Mouse (Mus musculus) hindbrain, embryonic 14.5 days (tissue): ENCODE measurements around the gene Ecel1. TPM values are rescaled to one million over a fixed set of nuclear protein-coding genes. Genes with fewer than 3 reads are reported as not detected.

ENCODE experiments used
- ATAC-seq: fragments of 200-750 bp; cut with Nextera tagmentation; 2 replicates; pipeline ENCODE4 v1.8.0; 2017; ENCODE audit warnings: moderate number of reproducible peaks, mild to moderate bottlenecking, moderate TSS enrichment, moderate library complexity; ENCODE audit not compliant: low FRiP score
- DNase-seq: peaks from one replicate; pipeline ENCODE4 v3.0.0-alpha.2; 2015; ENCODE audit warnings: low spot score
- H3K27ac ChIP-seq: fragments of 300-500 bp; sonication (generic); 2 replicates; pipeline ENCODE4 v1.5.1; 2014; ENCODE audit warnings: mild to moderate bottlenecking, moderate library complexity
- H3K27me3 ChIP-seq: fragments of 300-500 bp; sonication (generic); 2 replicates; pipeline ENCODE4 v1.6.1; 2014; ENCODE audit warnings: mild to moderate bottlenecking, low read length, mixed read lengths; ENCODE audit not compliant: control insufficient read depth, insufficient read depth
- H3K36me3 ChIP-seq: fragments of 300-500 bp; sonication (generic); replicated peaks from 2 replicates; pipeline ENCODE4 v1.6.1; 2014; ENCODE audit not compliant: control insufficient read depth, insufficient read depth
- H3K4me1 ChIP-seq: fragments of 300-500 bp; sonication (generic); replicated peaks from 2 replicates; pipeline ENCODE4 v1.6.1; 2014; ENCODE audit warnings: antibody characterized with exemption, low read length, mixed read lengths; ENCODE audit not compliant: control insufficient read depth, insufficient read depth
- H3K4me2 ChIP-seq: fragments of 300-500 bp; sonication (generic); replicated peaks from 2 replicates; pipeline ENCODE4 v1.6.1; 2014; ENCODE audit warnings: mild to moderate bottlenecking, moderate library complexity
- H3K4me3 ChIP-seq: fragments of 300-500 bp; sonication (generic); replicated peaks from 2 replicates; pipeline ENCODE4 v1.5.1; 2014; ENCODE audit warnings: mild to moderate bottlenecking, low read length
- H3K9ac ChIP-seq: fragments of 300-500 bp; sonication (generic); 2 replicates; pipeline ENCODE4 v1.6.1; 2014
- H3K9me3 ChIP-seq: fragments of 300-500 bp; sonication (generic); 2 replicates; pipeline ENCODE4 v1.6.1; 2016; ENCODE audit warnings: low read length; ENCODE audit not compliant: control insufficient read depth
- WGBS: fragments of 180-500 bp; shearing (Covaris S2); extraction: QIAGEN DNeasy Blood & Tissue Kit; methylation state at CpG from one replicate; pipeline ENCODE4 v1.1.7; 2014; 5-methylcytosine and 5-hydroxymethylcytosine counted together
- polyA plus RNA-seq: library from polyadenylated mRNA; unstranded; fragments of >200 nt; fragmentation: Nextera tagmentation; extraction: Ambion mirVana; gene quantifications from 2 replicates; pipeline ENCODE4 v1.2.1, GENCODE M21; 2014

Ecel1 gene
- polyA plus RNA-seq, 1 experiment from 2014 or later: 44.0 TPM

GRCm38 (mm10) chr1:87190429-87190828 is 34.1 kb upstream of the Ecel1 start, which contains the start of gene Chrnd:
Gene Chrnd (plus strand): TSS chr1:87190607.
- Histone ChIP-seq H3K27ac (no peak within 1 kb of the TSS), H3K9ac (no peak within 1 kb of the TSS), H3K36me3 (no peaks in the 10 kb centered on the region), H3K4me1 (peaks cover 8% of the 10 kb centered on the region; the same call in 1 of the 2 replicates), H3K4me3 (no peak within 1 kb of the TSS), H3K27me3 (peaks cover 21% of the 10 kb centered on the region), H3K4me2 (no peak within 1 kb of the TSS), H3K9me3 (no peaks in the 10 kb centered on the region)
- 37% methylated on average over 4 of the region's 4 CpGs for WGBS
- DNase-seq (no peak), ATAC-seq (no peak)

GRCm38 (mm10) chr1:87187037-87187355 is 30.7 kb upstream of the Ecel1 start:
- Histone ChIP-seq H3K4me2 (peak overlapping the region; percentile 76), H3K4me3 (peak overlapping the region; percentile 49), H3K4me1 (peaks cover 14% of the 10 kb centered on the region; the same call in 1 of the 2 replicates), H3K9me3 (no peaks in the 10 kb centered on the region), H3K27me3 (peaks cover 49% of the 10 kb centered on the region), H3K36me3 (no peaks in the 10 kb centered on the region), H3K9ac (peak overlapping the region; percentile 59), H3K27ac (no peak overlapping the region)
- peak; percentile 89 for DNase-seq
- no peak; the same call in 1 of the 2 replicates for ATAC-seq
- WGBS: 2% methylated on average over 15 of the region's 15 CpGs

- ATAC-seq: peak; percentile 54
- Histone ChIP-seq H3K27ac (no peak overlapping the region), H3K36me3 (no peaks in the 10 kb centered on the region), H3K9ac (peak overlapping the region; percentile 59), H3K9me3 (no peaks in the 10 kb centered on the region), H3K4me3 (peak overlapping the region; percentile 49), H3K4me2 (peak overlapping the region; percentile 76), H3K4me1 (peaks cover 14% of the 10 kb centered on the region; the same call in 1 of the 2 replicates), H3K27me3 (peaks cover 49% of the 10 kb centered on the region)
- WGBS: 2% methylated on average over 54 of the region's 54 CpGs
- no peak for DNase-seq
Measured at GRCm38 (mm10) chr1:87186261-87187036, 30.1 kb upstream of the Ecel1 start.

GRCm38 (mm10) chr1:87185526-87185925 is 29.2 kb upstream of the Ecel1 start:
- Histone ChIP-seq H3K9ac (no peak overlapping the region), H3K27ac (no peak overlapping the region), H3K9me3 (no peaks in the 10 kb centered on the region), H3K4me3 (no peak overlapping the region), H3K4me1 (peaks cover 14% of the 10 kb centered on the region; the same call in 1 of the 2 replicates), H3K4me2 (no peak overlapping the region), H3K27me3 (peaks cover 49% of the 10 kb centered on the region), H3K36me3 (no peaks in the 10 kb centered on the region)
- ATAC-seq: 0 out of 2 replicates have a peak, but pooled peaks have one; percentile 27
- no peak for DNase-seq
- 12% methylated on average over 13 of the region's 13 CpGs for WGBS

GRCm38 (mm10) chr1:87184751-87185139 is 28.4 kb upstream of the Ecel1 start:
- H3K9ac ChIP-seq: 0 out of 2 replicates have a peak overlapping the region, but pooled peaks have one; percentile 25
- no peak overlapping the region for H3K4me3 ChIP-seq
- peaks cover 49% of the 10 kb centered on the region for H3K27me3 ChIP-seq
- 8% methylated on average over 20 of the region's 20 CpGs for WGBS
- DNase-seq (peak; percentile 74), ATAC-seq (0 out of 2 replicates have a peak, but pooled peaks have one; percentile 15)
- H3K9me3 ChIP-seq: no peaks in the 10 kb centered on the region
- H3K4me2 ChIP-seq: peak overlapping the region; percentile 35
- H3K4me1 ChIP-seq: peaks cover 14% of the 10 kb centered on the region; the same call in 1 of the 2 replicates
- no peaks in the 10 kb centered on the region for H3K36me3 ChIP-seq
- H3K27ac ChIP-seq: no peak overlapping the region

GRCm38 (mm10) chr1:87183998-87184750 is 27.9 kb upstream of the Ecel1 start:
- Histone ChIP-seq H3K4me1 (peaks cover 14% of the 10 kb centered on the region; the same call in 1 of the 2 replicates), H3K4me2 (peak overlapping the region; percentile 35), H3K4me3 (no peak overlapping the region), H3K27ac (no peak overlapping the region), H3K9me3 (no peaks in the 10 kb centered on the region), H3K9ac (no peak overlapping the region), H3K36me3 (no peaks in the 10 kb centered on the region), H3K27me3 (peaks cover 49% of the 10 kb centered on the region)
- DNase-seq (no peak), ATAC-seq (no peak)
- 33% methylated on average over 15 of the region's 15 CpGs for WGBS

- WGBS: 64% methylated on average over 9 of the region's 9 CpGs
- Histone ChIP-seq H3K27me3 (peaks cover 49% of the 10 kb centered on the region), H3K4me2 (no peak within 1 kb of the TSS), H3K4me1 (peaks cover 14% of the 10 kb centered on the region; the same call in 1 of the 2 replicates), H3K27ac (no peak within 1 kb of the TSS), H3K9ac (no peak within 1 kb of the TSS), H3K36me3 (no peaks in the 10 kb centered on the region), H3K9me3 (no peaks in the 10 kb centered on the region), H3K4me3 (no peak within 1 kb of the TSS)
- DNase-seq: no peak
- no peak for ATAC-seq
Measured at GRCm38 (mm10) chr1:87183013-87183412, 26.7 kb upstream of the Ecel1 start, which contains the start of gene Prss56. Gene Prss56 (plus strand): TSS chr1:87183313.

- peaks cover 33% of the 10 kb centered on the region for H3K27me3 ChIP-seq
- H3K4me2 ChIP-seq: no peak overlapping the region
- no peak for ATAC-seq
Measured at GRCm38 (mm10) chr1:87180896-87181295, 24.6 kb upstream of the Ecel1 start.

GRCm38 (mm10) chr1:87175852-87176292 is 19.6 kb upstream of the Ecel1 start:
- H3K27ac ChIP-seq: 0 out of 2 replicates have a peak overlapping the region, but pooled peaks have one; percentile 6

More at GRCm38 (mm10) chr1:87180896-87181295, 24.6 kb upstream of the Ecel1 start:
- H3K4me3 ChIP-seq: no peak overlapping the region
- 66% methylated on average over 5 of the region's 5 CpGs for WGBS
- no peak for DNase-seq
- H3K9ac ChIP-seq: no peak overlapping the region
- no peaks in the 10 kb centered on the region for H3K36me3 ChIP-seq
- H3K9me3 ChIP-seq: no peaks in the 10 kb centered on the region
- peaks cover 14% of the 10 kb centered on the region for H3K4me1 ChIP-seq
- no peak overlapping the region for H3K27ac ChIP-seq

More at GRCm38 (mm10) chr1:87175852-87176292, 19.6 kb upstream of the Ecel1 start:
- Histone ChIP-seq H3K36me3 (no peaks in the 10 kb centered on the region), H3K4me1 (peaks cover 26% of the 10 kb centered on the region), H3K27me3 (no peaks in the 10 kb centered on the region), H3K4me2 (0 out of 2 replicates have a peak overlapping the region, but pooled peaks have one; percentile 11), H3K4me3 (no peak overlapping the region), H3K9ac (no peak overlapping the region), H3K9me3 (no peaks in the 10 kb centered on the region)
- ATAC-seq: peak; percentile 82
- 6% methylated on average over 11 of the region's 11 CpGs for WGBS
- peak; percentile 76 for DNase-seq
